Mouse (Mus musculus): ENCODE measurements around the gene Ppme1.

Gene Ppme1

DNA sequence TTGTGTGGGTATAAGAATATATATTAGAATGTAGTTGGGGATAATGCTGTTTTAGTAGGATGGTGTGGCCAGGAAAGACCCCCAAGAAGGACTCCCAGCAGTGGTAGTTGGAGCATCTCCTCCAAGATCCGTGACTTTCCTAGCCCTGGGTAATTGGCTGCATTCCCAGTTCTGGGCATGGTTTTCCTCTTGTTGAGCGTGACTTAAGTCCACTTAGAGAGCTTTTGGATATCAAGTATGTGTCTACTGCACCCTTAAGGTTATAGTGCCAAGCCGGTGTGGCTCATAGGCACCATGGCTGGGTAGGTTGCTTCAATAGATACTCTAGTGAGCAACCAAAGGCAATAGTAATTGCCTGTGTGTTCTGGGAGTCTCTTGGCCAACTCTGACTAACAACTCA lies 48.4 kb downstream of the Ppme1 start:
- 66% methylated on average over 3 of the region's 3 CpGs for WGBS

DNA sequence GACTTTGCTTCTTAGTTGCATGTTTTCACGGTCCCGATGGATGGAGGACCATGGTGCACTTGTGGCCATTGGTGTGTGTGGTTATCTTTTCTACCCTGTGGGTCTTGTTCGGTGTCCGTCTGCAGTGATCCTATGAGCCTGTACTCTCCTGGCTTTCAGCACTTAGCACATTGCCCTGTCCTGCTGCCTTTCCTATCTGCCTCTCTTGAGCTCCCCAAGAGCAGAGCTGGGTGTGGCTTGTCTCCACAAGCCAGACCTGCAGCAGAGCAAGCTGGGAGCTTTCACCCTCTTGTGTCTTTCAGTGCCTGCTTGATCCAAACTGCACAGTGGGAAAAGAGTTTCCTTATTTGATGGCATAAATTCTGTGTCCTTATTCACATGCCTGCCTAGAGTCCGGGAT lies 54.6 kb downstream of the Ppme1 start:
- WGBS = 97% methylated on average over 5 of the region's 5 CpGs

DNA sequence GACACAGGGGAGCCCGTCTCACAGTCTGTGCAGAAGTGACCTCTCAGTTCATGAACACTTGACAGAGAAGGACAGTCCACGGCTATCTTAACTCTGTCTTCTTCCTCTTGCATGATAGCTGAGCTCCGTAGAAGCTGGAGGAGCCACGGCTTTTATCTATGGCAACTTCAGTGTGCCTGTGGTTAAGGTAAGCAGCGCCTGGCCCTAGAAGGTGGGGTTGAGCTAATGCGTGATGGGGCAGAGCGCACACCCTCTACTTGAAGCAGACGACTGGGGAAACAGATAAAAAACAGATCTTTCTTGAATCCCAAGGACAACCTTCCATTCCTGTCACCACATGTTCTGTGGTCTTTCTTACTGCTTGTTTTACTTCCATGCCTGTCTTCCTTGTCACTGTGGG lies 55.2 kb downstream of the Ppme1 start:
- WGBS = 96% methylated on average over 8 of the region's 8 CpGs

DNA sequence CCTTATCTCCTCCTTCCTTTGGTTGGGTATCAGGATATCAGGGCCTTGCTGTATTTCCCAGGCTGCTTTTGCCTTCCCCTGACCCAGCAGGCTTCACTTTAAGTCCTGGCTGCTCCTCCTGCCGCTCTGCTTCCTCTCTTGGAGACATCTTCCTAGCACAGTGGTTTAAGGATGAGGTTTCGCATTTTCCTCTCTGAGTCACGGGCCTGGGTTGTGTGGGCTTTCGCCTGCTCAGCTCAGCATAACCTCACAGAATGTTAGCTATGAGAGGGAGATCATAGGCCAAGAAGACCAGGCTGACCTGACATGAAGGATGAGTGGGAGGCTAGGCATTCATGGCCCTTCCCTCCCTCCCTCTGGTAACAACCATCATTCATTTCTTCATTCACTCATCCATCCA lies 59.4 kb downstream of the Ppme1 start:
- WGBS = 72% methylated on average over 4 of the region's 4 CpGs

DNA sequence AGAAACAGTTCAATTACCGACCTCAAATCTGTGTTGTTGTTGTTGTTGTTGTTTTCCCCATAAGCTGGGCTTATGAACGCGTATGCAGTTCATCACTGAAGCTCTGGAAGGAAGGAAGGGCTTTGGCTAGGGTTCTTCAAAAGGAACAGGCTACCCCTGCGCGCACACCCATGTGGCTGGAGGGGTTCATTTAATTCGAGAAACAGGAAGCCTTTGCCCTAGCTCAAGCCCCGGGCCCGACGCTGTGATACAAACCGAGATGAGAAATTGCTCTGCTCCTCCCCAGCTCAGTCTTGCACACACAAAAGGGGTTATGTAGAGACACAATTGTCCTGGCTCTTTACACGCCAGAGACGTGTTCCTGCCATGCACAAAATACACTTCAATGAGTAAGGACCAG lies 61.8 kb downstream of the Ppme1 start:
- WGBS = 67% methylated on average over 12 of the region's 12 CpGs

DNA sequence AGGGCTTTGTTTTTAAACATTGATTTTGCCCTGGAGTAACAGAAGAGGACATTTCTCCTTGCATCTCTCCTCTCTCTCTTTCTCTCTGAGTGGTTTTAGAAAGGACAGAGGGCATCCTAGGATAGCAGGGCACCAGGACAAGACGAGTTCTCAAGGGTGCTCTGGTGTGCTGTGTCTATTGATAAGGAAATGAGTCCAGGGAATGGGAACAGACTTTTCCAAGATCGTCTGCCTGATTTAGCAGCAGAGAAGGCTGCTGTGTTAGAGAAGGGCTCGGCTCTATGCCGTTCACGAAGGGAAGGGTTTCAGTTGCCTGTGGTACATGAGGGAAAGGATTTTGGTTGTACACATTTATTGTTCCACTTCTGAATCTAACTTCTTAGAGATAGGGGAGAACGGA lies 62.4 kb downstream of the Ppme1 start:
- WGBS = 32% methylated on average over 6 of the region's 6 CpGs

DNA sequence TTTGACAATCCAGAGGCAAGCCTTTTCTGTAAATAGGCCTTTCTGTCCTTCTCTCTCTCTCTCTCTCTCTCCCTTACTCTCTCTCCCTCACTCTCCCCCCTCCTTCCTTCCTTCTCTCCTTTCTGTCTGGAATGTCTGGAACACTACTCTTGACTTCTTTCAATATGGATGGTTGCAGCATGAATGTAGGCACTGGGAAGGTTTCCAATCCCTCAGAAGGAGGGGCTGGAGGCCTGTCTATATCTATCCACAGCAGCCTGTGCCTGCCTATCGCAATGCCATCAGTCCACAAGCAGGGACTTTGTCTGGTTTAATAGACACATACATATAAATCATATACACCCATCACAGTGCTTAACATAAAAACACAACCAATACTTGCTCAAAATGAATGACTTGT lies 62.9 kb downstream of the Ppme1 start:
- whole genome bisulfite sequencing = 49% methylated on average over 1 of the region's 1 CpGs

DNA sequence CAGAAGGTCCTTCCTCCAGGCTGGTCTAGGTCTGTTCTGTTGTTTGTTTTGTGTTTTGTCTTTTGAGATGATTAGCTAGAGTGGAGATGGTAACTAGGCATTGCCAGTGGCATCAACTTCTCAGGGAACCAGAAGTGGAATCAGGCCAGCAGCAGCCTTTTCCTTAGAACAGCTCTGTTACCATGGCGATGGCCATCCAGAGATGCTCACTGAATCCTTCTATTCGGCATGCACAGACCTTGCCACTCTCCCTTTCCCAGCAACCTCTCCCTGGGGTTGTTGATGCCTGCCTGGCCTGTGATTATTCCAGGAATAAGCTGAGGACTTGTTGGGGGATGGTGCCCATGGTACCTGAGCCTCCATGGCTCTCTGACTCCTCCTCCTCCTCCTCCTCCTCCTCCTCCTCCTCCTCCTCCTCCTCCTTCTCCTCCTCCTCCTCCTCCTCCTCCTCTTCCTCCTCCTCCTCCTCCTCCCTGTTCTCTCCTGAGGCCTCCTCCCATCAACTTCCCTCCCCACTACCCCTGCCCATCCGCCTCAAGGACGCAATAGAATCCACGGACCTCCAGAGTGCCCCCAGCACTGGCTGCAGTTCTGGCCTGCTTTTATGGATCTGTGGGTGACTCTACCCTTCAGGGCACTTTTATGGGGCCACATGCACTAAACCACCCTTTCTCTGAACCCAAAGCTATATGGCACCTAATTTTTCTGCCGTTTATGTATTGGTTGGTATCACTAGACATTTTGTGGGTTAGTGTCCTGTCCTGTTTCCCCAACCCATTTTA lies 64.0 kb downstream of the Ppme1 start:
- WGBS = 63% methylated on average over 6 of the region's 6 CpGs

DNA sequence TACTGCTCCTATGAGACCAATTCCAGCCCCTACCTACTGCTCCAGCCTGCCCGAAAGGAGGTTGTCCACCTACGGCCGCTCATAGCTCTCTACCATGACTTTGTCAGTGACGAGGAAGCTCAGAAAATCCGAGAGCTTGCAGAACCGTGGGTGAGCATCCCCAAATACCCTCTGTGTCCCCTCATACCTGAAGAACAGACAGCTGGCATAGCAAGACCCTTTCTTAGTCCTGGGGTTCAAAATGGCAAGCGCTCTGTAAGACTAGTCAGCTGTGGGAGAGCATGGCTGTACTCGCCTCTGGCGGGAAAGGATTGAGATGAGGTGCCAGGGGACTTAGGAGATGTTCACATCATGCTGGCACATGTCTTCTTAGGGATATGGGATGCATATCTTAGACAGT lies 66.2 kb downstream of the Ppme1 start:
- 91% methylated on average over 9 of the region's 9 CpGs for WGBS

DNA sequence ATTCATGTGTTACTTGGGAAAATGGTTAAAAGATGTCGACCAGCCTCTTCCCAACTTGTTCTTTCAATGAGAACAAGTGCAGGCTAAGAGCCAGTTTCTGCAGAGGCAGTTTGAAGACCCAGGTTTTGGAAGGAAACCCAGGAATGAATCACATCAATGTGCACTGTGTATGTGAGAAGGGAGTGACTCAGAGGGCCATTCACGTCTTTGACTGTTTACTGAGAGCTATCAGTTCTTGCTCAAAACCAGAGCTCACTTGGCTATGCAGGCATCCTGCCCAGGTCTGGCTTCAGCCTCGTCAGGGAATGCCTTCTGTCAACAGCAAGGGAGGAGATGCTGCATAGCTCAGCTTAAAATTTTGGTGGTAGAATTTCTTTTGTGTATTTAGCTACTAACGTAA lies 69.8 kb downstream of the Ppme1 start:
- 21% methylated on average over 4 of the region's 4 CpGs for WGBS

DNA sequence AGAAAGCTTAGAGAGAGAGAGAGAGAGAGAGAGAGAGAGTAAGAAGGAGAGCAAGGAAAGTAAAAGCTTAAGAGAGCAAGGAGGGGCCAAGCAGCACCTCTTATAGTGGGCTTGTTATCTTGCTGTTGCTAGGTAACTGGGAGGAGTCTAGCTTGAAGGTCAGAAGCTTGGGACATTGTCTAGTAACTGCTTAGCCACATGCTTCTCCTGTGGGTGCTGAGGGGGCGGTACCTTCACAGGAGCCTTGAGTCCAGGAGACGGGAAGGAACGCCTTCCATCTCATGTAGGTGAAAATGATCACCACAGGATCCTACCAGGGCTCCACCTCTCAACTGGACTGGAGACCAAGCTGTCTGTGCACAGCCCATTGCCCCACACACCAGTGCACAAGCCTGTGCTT lies 70.7 kb downstream of the Ppme1 start:
- 71% methylated on average over 3 of the region's 3 CpGs for WGBS

DNA sequence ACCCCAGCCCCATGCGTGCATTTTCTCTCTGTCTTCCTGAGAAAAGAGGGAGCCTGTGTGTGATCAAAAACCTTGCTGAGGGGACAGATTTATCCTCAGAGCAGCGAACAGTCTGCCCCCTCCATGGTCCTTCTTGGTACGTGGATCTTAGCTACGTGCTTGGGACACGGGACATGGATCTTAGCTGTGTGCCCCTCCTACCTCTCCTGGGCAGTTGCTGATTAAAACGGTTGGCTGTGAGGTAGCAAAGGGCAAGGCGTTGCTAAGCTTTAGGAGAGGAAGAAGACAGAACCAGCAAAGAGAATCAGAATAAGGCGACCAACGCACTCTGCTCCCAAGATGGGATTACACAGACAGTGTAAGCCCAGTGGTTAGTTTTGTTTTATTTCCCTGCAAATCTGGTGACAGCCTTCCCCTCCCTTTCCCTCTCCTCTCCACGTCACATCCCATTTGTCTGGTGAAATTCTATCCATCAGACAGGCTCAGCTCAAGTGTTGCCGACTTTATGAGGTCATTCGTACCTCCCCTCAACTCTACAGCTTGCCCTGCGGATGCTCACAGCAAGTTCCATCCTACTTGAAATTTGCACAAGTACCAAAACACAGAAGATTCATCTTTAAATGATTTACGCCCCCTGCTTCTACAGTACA lies 73.1 kb downstream of the Ppme1 start:
- WGBS = 85% methylated on average over 14 of the region's 14 CpGs

DNA sequence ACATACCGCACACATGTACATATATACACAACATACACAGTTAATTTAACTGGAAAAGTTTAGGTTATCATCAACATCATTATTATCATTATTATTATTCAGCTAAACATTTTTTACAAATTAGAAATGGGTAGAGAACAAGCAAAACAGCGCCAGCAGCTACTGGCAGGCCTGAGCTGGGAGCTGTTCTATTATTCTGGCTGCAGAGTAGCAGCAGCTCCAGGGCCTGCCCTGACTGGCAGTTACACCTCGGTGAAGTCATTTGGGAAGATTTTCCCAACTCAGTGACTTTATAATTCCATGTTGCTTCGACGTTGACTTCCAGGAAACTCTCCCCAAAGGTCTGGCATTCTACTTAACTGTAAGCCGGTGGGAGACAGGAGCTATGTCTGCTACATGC lies 75.4 kb downstream of the Ppme1 start:
- 70% methylated on average over 6 of the region's 6 CpGs for WGBS

DNA sequence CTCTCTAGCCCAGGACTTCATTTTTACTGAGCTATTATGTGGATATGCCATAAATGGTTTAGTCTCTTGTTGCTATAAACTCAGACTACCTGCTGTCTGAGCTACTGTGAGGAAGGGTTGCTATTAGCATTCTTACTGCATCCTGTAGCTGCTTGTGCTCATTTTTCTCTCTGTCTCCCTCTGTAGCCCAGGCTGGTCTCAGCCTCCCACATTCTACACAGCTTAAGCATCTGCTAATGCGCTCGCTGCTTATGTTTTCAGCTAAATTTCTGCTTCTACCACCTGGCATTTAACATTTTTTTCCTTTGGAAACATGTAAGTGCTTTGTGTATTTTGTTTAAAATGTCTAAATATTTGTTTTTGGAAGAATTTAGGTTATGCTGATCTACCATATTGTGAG lies 76.4 kb downstream of the Ppme1 start:
- 43% methylated on average over 2 of the region's 2 CpGs for WGBS

DNA sequence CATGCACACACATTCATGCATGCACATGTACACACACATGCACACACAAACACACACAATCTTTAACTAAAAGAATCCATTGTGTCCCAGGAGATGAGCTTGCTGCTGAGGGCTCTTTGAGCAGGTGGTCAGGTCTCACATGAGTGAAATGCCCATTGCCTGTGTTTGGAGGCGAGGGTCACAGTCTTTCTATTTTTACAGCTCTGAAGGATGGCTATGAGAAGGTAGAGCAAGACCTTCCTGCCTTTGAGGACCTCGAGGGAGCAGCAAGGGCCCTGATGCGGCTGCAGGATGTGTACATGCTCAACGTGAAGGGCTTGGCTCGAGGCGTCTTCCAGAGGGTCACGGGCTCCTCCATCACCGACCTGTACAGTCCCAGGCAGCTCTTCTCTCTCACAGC lies 78.6 kb downstream of the Ppme1 start:
- WGBS = 88% methylated on average over 8 of the region's 8 CpGs

DNA sequence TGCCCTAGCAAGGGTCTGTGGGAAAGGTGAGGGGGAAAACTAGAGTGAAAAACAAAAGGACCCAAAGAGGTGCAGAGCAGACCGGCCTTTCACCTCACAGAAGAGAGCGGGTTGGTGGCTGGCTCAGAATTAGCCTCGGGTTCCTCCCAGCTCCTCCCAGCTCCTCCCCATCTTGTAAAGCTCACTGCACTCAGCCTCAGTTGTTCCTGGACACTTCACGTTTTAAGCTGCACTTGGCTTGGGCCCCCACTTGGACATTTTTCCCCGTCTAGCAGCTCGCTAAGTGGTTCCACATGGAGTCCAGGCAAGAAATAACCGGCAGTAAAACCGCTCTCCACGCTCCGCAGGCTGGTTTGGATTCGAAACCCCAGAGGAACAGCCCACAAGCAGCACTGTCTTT lies 83.5 kb downstream of the Ppme1 start:
- WGBS = 69% methylated on average over 11 of the region's 11 CpGs

DNA sequence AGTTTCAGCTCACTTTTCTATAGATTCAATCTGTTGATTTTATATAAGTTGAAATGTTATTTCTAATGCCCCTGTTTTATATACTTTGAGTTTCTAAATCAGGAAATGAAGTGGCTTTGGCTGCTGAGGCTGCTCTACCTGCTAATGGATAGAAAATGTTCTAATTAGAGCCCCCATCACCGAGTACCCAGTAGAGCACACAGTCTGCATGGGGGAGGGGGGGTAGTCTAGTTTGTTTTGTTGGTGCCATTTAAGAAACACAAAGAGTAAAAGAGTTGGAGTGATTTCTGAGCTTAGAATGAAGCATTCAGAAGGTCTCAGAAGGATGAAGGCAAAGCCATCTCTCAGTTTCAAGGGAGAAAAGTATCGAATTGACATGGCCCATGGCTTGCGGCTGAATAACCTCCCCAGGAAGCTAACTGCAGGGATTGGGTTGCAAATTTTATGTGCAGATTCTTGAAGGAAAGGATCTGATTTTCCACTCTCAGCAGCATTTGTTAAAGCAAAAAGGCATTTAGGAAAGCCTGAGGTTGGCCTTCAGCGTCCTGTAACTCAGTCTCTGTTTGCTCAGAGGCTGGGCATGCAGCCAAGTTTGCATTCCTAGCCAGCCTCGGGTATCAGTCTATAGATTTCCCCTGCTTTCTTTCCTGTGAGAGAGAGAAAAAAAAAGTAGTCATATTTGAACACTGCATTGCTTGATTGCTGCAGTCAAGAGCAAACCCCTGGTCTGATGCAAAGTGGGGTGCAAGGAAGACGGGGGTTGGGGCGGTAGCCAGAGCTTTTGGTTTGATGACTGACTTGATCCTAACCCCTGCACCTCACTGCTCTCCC lies 84.1 kb downstream of the Ppme1 start:
- 43% methylated on average over 7 of the region's 7 CpGs for WGBS

DNA sequence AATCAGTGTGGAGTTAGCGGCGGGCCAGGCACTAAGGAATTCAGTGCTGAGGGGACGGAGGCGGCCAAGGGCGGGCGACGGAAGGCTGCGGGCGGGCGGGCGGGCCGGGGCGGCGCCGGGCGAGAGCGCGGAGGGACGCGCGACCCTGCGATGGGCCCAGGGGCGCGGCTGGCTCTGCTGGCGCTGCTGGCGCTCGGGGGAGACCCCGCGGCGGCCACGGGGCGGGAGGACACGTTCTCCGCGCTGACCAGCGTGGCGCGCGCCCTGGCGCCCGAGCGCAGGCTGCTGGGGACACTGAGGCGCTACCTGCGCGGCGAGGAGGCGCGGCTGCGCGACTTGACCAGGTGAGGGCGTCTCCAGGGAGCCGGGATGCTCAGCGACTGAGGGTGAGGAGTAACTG lies 86.7 kb downstream of the Ppme1 start, which contains the start of gene P4ha3:
Gene P4ha3, plus strand, starts transcription at position 138 of the 400 bp plus-strand sequence.
- WGBS = under 1% methylated on average over 53 of the region's 53 CpGs

DNA sequence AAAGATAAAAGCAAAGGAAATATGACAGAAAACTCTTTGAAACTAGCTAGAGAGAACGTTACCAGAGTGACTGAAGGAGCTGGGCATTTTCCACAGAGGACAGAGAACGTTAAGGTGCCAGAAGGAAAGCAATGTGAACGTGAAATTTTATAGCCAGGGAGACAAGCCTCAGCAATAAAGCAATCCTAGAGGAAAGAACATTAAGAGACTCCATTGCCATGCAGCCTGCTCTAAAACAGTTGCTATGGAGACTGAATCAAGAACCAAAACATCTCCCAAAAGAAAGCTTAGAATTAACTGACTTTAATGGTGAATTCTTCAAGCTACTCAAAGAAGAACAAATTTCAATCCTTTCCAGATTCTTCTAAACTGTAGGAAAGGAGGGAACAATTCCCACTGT lies 88.8 kb downstream of the Ppme1 start:
- WGBS = 32% methylated on average over 3 of the region's 3 CpGs

DNA sequence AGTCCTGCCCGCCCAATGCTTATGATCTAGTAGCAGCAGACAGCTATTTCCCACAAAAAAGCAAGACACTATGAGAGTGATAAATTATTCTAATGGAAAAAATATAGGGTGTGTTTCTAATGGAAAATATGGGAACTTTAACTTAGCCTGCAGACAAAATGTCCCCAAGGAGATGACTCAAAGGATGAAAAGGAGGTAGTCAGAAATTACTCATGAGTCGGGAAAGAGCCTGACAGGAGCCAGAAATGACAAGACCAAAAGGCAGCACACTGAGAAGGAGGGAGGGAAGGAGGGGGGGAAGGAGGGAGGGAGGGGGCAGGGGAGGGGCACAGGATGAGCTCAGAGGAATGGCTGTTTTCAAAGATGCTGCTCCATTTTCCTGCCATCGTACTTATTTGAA lies 90.5 kb downstream of the Ppme1 start:
- 55% methylated on average over 3 of the region's 3 CpGs for WGBS

DNA sequence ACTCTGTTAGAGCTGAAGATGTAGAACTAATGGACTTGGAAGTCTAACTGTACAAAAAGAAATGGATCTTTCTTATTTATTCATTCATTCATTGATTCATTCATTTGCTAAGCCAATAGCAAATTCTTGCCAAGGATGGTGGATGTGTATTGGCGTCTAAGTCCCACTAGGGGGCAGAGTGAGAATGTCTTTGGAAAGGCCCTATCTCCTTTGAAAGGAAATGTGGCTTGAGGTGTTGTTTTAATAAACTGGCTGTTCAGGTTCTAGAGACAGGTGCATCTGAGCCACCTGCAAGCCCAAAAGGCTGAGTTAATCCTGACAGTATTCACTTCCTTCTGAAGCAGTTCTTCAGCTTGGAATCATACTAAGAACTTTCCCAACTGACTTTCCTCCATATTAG lies 92.3 kb downstream of the Ppme1 start:
- WGBS = 2% methylated on average over 1 of the region's 1 CpGs

All from cerebral cortex, adult 2 months (tissue).